Mouse (Mus musculus) heart, embryonic 14.5 days (tissue): ENCODE results near the gene Syp. TPM values are rescaled to one million over a fixed set of nuclear protein-coding genes. Genes with fewer than 3 reads are reported as not detected.

Experiments
- ATAC-seq: fragments of 200-750 bp; cut with Nextera tagmentation; 2 replicates; pipeline ENCODE4 v1.8.0; 2017; ENCODE audit warnings: low read depth, moderate TSS enrichment; ENCODE audit not compliant: insufficient number of reproducible peaks, insufficient read depth, low FRiP score
- H3K27ac ChIP-seq, 2 experiments: fragments of 200-500 bp in 1 of 2; fragments of 300-500 bp in 1 of 2; sonication (generic) in 1 of 2; replicated peaks in 1 of 2; 2 replicates each; pipeline ENCODE4 v1.5.1; 2012 to 2014; ENCODE audit warnings: low read depth in 2 of 2, low read length in 2 of 2, control low read depth in 1 of 2, mild to moderate bottlenecking in 1 of 2, mixed read lengths in 1 of 2; ENCODE audit not compliant: control insufficient read depth in 1 of 2, insufficient read depth in 1 of 2
- H3K27me3 ChIP-seq: fragments of 300-500 bp; sonication (generic); 2 replicates; pipeline ENCODE4 v1.6.1; 2014; ENCODE audit warnings: mild to moderate bottlenecking, low read length, control low read depth; ENCODE audit not compliant: control insufficient read depth, insufficient read depth
- H3K36me3 ChIP-seq: fragments of 300-500 bp; sonication (generic); 2 replicates; pipeline ENCODE4 v1.6.1; 2014; ENCODE audit warnings: mild to moderate bottlenecking, control low read depth, low read length, mixed read lengths; ENCODE audit not compliant: control insufficient read depth, insufficient read depth
- H3K4me1 ChIP-seq, 2 experiments: fragments of 200-500 bp in 1 of 2; fragments of 300-500 bp in 1 of 2; sonication (generic) in 1 of 2; 2 replicates each; pipeline ENCODE4 v1.6.1; 2012 to 2014; ENCODE audit warnings: low read length in 2 of 2, control low read depth in 1 of 2, mixed read lengths in 1 of 2; ENCODE audit not compliant: control insufficient read depth in 2 of 2, insufficient read depth in 2 of 2
- H3K4me2 ChIP-seq: fragments of 300-500 bp; sonication (generic); 2 replicates; pipeline ENCODE4 v1.6.1; 2014; ENCODE audit warnings: mild to moderate bottlenecking, low read length
- H3K4me3 ChIP-seq, 2 experiments: fragments of 200-500 bp in 1 of 2; fragments of 300-500 bp in 1 of 2; sonication (generic) in 1 of 2; 2 replicates each; pipeline ENCODE4 v1.5.1; 2012 to 2014; ENCODE audit warnings: low read length in 2 of 2, mild to moderate bottlenecking in 2 of 2, control low read depth in 1 of 2, low read depth in 1 of 2, moderate library complexity in 1 of 2; ENCODE audit not compliant: control insufficient read depth in 1 of 2, insufficient read depth in 1 of 2
- H3K9ac ChIP-seq: fragments of 300-500 bp; sonication (generic); 2 replicates; pipeline ENCODE4 v1.6.1; 2014; ENCODE audit warnings: mild to moderate bottlenecking, low read length
- H3K9me3 ChIP-seq: fragments of 300-500 bp; sonication (generic); 2 replicates; pipeline ENCODE4 v1.6.1; 2016; ENCODE audit warnings: low read length, control low read depth; ENCODE audit not compliant: control insufficient read depth
- WGBS: fragments of 180-500 bp; shearing (Covaris S2); extraction: QIAGEN DNeasy Blood & Tissue Kit; methylation state at CpG from one replicate; pipeline ENCODE4 v1.1.7; 2014; 5-methylcytosine and 5-hydroxymethylcytosine counted together
- polyA plus RNA-seq: library from polyadenylated mRNA; unstranded; fragments of >200 nt; fragmentation: Nextera tagmentation; extraction: Ambion mirVana; gene quantifications from 2 replicates; pipeline ENCODE4 v1.2.1, GENCODE M21; 2014

Gene Syp
- polyA plus RNA-seq, 1 experiment from 2014 or later: 2.0 TPM

DNA sequence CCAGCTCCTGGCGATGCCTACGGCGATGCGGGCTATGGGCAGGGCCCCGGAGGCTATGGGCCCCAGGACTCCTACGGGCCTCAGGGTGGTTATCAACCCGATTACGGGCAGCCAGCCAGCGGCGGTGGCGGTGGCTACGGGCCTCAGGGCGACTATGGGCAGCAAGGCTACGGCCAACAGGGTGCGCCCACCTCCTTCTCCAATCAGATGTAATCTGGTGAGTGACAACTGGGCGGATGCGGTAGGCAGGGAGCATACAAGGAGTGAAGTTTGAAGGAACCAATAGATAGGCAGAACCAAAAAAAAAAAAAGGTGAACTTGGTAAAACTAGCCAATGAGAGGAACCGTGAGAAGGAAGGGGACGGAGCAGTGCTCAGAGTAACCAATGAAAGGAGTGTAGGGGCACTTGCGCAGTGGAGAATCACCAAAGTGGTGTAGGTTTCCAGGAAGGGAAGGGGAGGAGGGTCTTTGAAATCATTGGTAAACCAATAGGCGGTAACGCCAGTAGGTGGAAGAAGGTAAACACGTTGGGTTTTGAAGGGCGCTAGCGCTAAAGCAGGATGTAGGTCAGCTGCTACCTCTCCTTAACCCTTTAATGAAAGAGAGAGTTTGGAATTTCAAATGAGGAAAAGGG lies 10.5 kb downstream of the Syp start:
- Histone ChIP-seq H3K9ac (peak overlapping the region; percentile 72), H3K27me3 (no peaks in the 10 kb centered on the region), H3K9me3 (no peaks in the 10 kb centered on the region), H3K4me3 (peak overlapping the region; percentile 51 to 59), H3K27ac (peak overlapping the region; percentile 55 to 71), H3K4me2 (peak overlapping the region; percentile 66), H3K36me3 (no peaks in the 10 kb centered on the region), H3K4me1 (no peaks in the 10 kb centered on the region; a peak in 1 of 4 replicates)
- peak; percentile 93 for ATAC-seq
- WGBS: 17% methylated on average over 25 of the region's 25 CpGs

- Histone ChIP-seq H3K9me3 (no peaks in the 10 kb centered on the region), H3K9ac (peak within 1 kb of the TSS; percentile 78), H3K27ac (peak within 1 kb of the TSS; percentile 82 to 83), H3K4me3 (peak within 1 kb of the TSS; percentile 54 to 87), H3K36me3 (0 out of 2 replicates have a peak, but pooled peaks cover 3% of the 10 kb centered on the region), H3K27me3 (no peaks in the 10 kb centered on the region), H3K4me2 (peak within 1 kb of the TSS; percentile 73), H3K4me1 (peaks cover 6 to 8% of the 10 kb centered on the region in 2 experiments; a peak in 2 of 4 replicates)
- ATAC-seq: peak; percentile 76
- 21% methylated on average over 26 of the region's 26 CpGs for WGBS
Measured at GRCm38 (mm10) chrX:7657221-7657639, 19.0 kb downstream of the Syp start, which contains the start of gene Prickle3. Gene Prickle3, plus strand, starts transcription at chrX:7657260.

DNA sequence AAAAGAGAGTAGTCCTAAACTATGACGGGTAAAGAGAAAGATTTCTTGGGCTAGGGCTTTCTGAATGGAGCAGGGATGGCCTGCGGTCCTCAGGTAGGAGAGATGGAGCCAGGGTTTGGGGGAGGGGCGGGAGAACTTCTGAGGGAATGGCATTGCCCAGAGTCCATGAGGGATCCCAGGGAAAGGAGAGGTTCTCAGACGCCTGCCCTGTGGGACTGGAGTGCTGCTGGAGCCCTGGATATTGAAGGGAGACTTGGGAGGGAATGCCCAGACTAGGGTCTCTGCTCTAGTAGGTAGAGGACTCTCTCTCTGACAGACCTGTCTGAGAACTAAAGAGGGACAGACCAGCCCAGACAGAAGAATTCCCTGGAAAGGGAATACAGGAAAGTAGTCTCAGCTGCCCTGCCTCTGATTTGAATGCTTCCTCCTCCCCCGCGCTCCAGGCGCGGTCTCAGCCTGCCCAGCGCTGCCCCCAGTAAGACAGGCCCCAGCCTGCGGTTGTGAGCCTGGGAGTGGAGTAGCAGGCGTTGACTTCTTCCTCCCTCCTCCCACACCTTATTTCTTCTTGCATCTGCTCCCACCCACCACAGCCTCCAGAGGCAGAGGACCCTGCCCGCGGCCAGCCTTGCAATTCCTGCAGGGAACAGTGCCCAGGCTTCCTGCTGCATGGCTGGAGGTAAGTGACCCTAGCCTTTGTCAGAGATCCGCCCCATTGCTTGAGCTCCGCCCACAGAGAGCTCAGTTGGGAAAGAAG lies 19.9 kb downstream of the Syp start:
- no peaks in the 10 kb centered on the region for H3K27me3 ChIP-seq
- peak; percentile 44 for ATAC-seq
- peak overlapping the region; percentile 70 to 82 for H3K27ac ChIP-seq
- 20% methylated on average over 13 of the region's 15 CpGs for WGBS
- H3K4me1 ChIP-seq: peaks cover 6 to 8% of the 10 kb centered on the region in 2 experiments; a peak in 2 of 4 replicates
- 0 out of 2 replicates have a peak, but pooled peaks cover 3% of the 10 kb centered on the region for H3K36me3 ChIP-seq
- H3K4me3 ChIP-seq: peak overlapping the region; percentile 30 to 54
- H3K9ac ChIP-seq: peak overlapping the region; percentile 78
- no peaks in the 10 kb centered on the region for H3K9me3 ChIP-seq
- H3K4me2 ChIP-seq: peak overlapping the region; percentile 73

- Histone ChIP-seq H3K4me1 (peaks cover 6 to 8% of the 10 kb centered on the region in 2 experiments; a peak in 2 of 4 replicates), H3K9me3 (no peaks in the 10 kb centered on the region), H3K9ac (0 out of 2 replicates have a peak overlapping the region, but pooled peaks have one; percentile 78), H3K4me3 (peak overlapping the region in 1 of 2 experiments; percentile 54; a peak in 1 of 4 replicates), H3K4me2 (peak overlapping the region; percentile 73), H3K36me3 (0 out of 2 replicates have a peak, but pooled peaks cover 7% of the 10 kb centered on the region), H3K27ac (peak overlapping the region; percentile 14 to 82; a peak in 1 of 4 replicates), H3K27me3 (no peaks in the 10 kb centered on the region)
- WGBS: 55% methylated on average over 11 of the region's 11 CpGs
- no peak for ATAC-seq
Measured at GRCm38 (mm10) chrX:7658785-7659589, 20.7 kb downstream of the Syp start.

DNA sequence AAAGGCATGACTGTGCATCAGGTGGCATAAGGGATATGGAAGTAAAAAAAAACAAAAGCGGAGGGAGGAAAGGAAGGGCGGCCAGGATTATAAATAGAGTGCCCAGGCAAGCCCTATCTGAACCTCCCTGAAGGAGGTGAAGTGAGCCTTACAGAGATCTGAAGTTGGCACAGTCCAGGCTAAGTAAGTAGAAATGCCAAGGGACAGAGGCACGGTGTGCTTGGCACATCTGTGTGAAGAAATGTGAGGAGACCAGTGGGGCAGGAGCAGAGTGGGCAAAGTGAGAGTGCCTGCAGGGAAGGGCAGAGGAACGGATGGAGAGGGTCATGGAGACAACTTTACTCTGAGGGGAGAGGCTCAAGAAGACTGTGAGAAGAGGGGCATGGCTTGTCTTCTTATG lies 22.8 kb downstream of the Syp start:
- peaks cover 6 to 8% of the 10 kb centered on the region in 2 experiments; a peak in 2 of 4 replicates for H3K4me1 ChIP-seq
- H3K36me3 ChIP-seq: peaks cover 10% of the 10 kb centered on the region; the same call in 1 of the 2 replicates
- H3K4me2 ChIP-seq: no peak overlapping the region
- ATAC-seq: no peak
- no peak overlapping the region for H3K9ac ChIP-seq
- no peaks in the 10 kb centered on the region for H3K9me3 ChIP-seq
- WGBS: 54% methylated on average over 4 of the region's 4 CpGs
- H3K27ac ChIP-seq: no peak overlapping the region
- H3K4me3 ChIP-seq: no peak overlapping the region
- H3K27me3 ChIP-seq: no peaks in the 10 kb centered on the region

- peak overlapping the region in 1 of 2 experiments; percentile 43; a peak in 1 of 4 replicates for H3K27ac ChIP-seq
- 78% methylated on average over 3 of the region's 3 CpGs for WGBS
- H3K36me3 ChIP-seq: peaks cover 27% of the 10 kb centered on the region
- no peaks in the 10 kb centered on the region for H3K27me3 ChIP-seq
- no peak overlapping the region for H3K4me2 ChIP-seq
- no peak overlapping the region for H3K4me3 ChIP-seq
- no peak overlapping the region for H3K9ac ChIP-seq
- no peaks in the 10 kb centered on the region for H3K9me3 ChIP-seq
- peaks cover 6 to 8% of the 10 kb centered on the region in 2 experiments; a peak in 2 of 4 replicates for H3K4me1 ChIP-seq
- no peak for ATAC-seq
Measured at GRCm38 (mm10) chrX:7662936-7663335, 24.7 kb downstream of the Syp start.

- ATAC-seq: no peak
- no peak overlapping the region for H3K9ac ChIP-seq
- WGBS: 88% methylated on average over 11 of the region's 11 CpGs
- no peaks in the 10 kb centered on the region for H3K9me3 ChIP-seq
- H3K36me3 ChIP-seq: peaks cover 35% of the 10 kb centered on the region
- no peak overlapping the region for H3K27ac ChIP-seq
- H3K4me1 ChIP-seq: no peaks in the 10 kb centered on the region
- no peaks in the 10 kb centered on the region for H3K27me3 ChIP-seq
- no peak overlapping the region for H3K4me2 ChIP-seq
- H3K4me3 ChIP-seq: no peak overlapping the region
Measured at GRCm38 (mm10) chrX:7664791-7665190, 26.5 kb downstream of the Syp start.
